Mouse (Mus musculus) neural tube, embryonic 12.5 days (tissue): ENCODE data around the gene Ccdc171. TPM values are rescaled to one million over a fixed set of nuclear protein-coding genes. Genes with fewer than 3 reads are reported as not detected.

Source experiments
- polyA plus RNA-seq: library from polyadenylated mRNA; unstranded; fragments of >200 nt; fragmentation: Nextera tagmentation; extraction: Ambion mirVana; gene quantifications from 2 replicates; pipeline ENCODE4 v1.2.1, GENCODE M21; 2016

The Ccdc171 gene
- polyA plus RNA-seq, 1 experiment from 2014 or later = 4.4 TPM

Other genes with a start within 250 kb of the Ccdc171 start
- 3.3 TPM in 2 replicates for gene Ttc39b, start 201.3 kb upstream of the Ccdc171 start, polyA plus RNA-seq
- 77.0 and 86.1 TPM in 2 replicates for gene Snapc3, start 107.8 kb upstream of the Ccdc171 start, polyA plus RNA-seq
- gene Psip1, start 39.1 kb upstream of the Ccdc171 start, polyA plus RNA-seq = 337 and 394 TPM in 2 replicates